Mouse (Mus musculus) cerebellum, postnatal 36 days (tissue): ENCODE measurements around the gene Vps35l.

Experiments
- DNase-seq, 2 experiments: peaks; one replicate each; pipeline ENCODE4 v3.0.0; 2021 to 2022; ENCODE audit warnings: mixed read lengths in 2 of 2

Vps35l gene

GRCm38 (mm10) chr7:118778561-118778960, 38.5 kb downstream of the Vps35l start:
- DNase-seq: peak; percentile 75 to 84

- no peak for DNase-seq
These were observed 43.4 kb downstream of the Vps35l start for GRCm38 (mm10) chr7:118783305-118784001.

- no peak for DNase-seq
These were observed 46.1 kb downstream of the Vps35l start for GRCm38 (mm10) chr7:118786091-118786490.

- no peak for DNase-seq
These were observed 47.3 kb downstream of the Vps35l start for GRCm38 (mm10) chr7:118787326-118787725.

- no peak for DNase-seq
These were observed 48.5 kb downstream of the Vps35l start for GRCm38 (mm10) chr7:118788481-118788880.

GRCm38 (mm10) chr7:118790292-118790691, 50.3 kb downstream of the Vps35l start:
- no peak for DNase-seq

- DNase-seq: no peak
These were observed 53.9 kb downstream of the Vps35l start for GRCm38 (mm10) chr7:118793899-118794298.

GRCm38 (mm10) chr7:118795779-118796178, 55.8 kb downstream of the Vps35l start:
- no peak for DNase-seq

DNA sequence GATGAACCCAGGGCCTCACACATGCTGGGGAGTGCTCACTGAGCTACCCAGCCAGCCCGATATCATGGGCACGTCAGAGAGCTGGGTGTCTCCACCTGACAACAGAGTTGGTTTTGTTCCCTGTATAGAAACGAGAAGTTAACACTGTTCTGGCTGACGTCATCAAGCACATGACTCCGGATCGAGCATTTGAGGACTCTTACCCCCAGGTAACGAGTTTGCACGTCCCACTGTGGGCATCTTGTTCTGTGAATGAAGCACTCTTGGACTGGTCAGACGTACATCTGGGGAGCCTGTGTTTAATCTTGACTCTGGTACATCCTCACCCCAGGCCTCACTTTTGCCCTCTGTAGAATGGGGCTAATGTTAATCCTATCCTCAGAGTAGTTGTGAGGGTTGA, 56.8 kb downstream of the Vps35l start:
- DNase-seq: no peak

DNA sequence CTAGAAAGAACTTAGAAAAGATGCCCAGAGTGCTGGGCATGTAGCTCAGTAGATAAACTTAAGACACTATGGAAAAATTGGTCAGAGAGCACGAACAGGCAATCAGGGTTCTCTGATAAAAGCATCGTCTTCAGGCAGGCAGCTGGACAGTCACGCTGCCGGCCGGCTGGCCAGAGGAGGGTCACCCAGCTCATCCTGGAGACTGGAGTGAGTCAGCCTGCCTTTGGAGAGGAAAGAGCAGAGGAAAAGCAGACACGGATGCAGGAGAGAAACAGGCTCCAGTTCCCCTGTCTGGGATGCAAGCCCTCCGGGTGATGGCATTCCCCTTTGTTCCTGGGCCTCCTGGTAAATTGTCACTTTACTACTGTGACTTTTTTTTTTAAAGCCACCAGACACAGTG, 57.6 kb downstream of the Vps35l start:
- DNase-seq: no peak

DNA sequence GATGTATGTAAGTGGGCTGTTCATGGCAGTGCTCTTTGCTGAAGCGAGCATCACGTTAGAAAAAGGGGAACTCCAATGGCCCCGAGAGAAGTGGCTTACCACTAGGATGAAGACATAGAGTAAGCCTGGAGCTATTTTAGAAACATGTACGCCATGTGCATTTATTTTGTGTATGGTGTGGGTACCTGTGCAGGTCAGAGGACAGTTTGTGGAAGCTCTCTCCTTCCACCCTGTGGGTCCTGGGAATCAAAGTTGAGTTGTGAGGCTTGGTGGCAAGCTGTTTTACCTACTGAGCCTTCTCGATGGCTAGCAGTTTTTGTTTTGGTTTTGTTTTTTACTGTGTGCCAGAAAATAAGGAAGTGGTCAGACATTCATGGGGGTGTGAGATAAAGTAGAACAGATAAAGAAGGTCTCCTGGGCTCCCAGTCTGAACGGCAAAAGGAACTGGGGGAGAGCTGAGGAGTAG, 58.1 kb downstream of the Vps35l start:
- DNase-seq: no peak

- DNase-seq: no peak
These were observed 60.2 kb downstream of the Vps35l start for GRCm38 (mm10) chr7:118800112-118800734.

DNA sequence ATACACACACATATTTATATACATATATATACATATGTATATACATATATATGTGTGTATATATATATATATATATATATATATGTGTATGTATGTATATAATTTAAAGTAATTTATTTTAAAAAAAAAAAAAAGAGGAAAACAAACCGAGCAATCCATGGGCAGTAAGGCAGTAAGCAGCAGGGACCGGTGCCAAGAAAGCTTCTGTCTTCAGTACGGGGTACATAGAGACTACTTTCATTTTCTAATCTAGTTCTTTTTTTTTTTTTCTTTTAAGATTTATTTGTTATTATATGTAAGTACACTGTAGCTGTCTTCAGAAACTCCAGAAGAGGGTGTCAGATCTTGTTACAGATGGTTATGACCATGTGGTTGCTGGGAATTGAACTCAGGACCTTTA, 61.8 kb downstream of the Vps35l start:
- no peak for DNase-seq

- no peak for DNase-seq
These were observed 63.4 kb downstream of the Vps35l start for GRCm38 (mm10) chr7:118803425-118803824.

- no peak for DNase-seq
These were observed 66.8 kb downstream of the Vps35l start for GRCm38 (mm10) chr7:118806631-118807411.

DNA sequence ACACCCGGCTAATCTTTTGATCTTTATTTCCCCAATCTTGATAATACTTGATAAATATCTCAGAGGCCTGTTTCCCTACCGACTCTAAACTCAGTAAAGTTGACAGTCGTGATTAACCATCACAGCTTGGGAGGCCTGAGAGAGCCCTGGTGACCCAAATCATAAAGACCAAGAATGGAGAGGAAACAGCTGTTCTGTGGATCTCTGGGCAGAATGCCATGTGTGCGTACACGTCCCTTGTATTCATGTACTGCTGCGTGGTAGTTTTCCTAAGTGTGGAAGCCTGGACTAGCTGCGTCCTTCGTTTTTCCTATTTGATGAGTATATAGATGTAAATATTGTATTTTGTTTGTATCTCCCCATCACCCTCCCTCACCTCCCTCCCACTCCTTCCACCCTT, 67.9 kb downstream of the Vps35l start:
- no peak for DNase-seq

DNA sequence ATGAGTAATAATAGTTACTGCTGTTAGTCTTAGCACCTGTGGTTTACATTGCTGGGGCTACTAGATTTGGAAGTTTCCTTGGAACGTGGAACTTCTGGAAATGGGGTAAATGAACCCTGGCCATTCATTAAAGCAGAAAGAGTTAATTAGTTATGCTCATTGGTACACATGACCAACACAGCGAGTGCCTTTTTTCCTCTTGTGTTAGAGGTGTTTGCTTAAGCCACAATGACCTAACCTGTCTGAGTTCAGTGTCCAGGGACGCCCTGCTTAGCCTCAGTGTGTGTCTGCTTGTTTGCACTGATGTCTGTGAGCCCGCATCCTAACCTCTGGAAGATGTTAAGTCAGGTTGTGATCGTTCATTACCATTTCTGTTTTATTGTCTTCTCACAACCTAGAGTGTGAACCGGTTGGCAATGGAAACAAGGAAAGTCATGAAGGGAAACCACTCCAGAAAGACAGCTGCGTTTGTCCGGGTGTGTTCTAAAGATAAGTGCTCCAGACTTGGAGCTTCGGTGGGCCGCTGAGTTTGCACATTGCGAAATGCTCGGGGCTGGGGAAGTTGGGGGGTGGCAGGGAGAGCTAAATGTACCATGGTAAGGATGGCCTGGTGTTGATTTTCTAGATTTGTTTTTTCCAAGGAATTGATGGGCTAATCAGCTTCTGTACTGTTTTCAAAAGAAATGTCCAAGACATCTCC, 71.5 kb downstream of the Vps35l start:
- DNase-seq: no peak

- no peak for DNase-seq
These were observed 73.6 kb downstream of the Vps35l start for GRCm38 (mm10) chr7:118813592-118813991.

DNA sequence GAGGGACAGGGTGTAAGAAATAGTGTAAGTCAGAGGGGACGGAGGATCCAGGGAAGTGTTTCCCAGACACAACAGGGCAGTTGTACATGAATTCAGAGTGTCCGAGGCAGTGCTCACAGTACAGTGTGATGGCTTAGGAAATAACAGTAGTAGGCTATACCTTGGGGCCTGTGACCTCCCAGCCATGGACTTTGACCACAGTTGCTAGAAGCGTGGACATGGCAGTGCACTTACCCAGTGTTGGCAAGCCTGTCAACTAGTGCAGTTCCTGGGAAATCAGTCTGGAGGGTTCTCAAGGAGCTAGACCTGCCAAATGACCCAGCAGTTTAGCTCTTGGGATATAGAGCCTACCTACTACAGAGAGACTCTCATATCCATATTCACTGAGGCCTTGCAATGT, 76.2 kb downstream of the Vps35l start:
- DNase-seq: no peak

DNA sequence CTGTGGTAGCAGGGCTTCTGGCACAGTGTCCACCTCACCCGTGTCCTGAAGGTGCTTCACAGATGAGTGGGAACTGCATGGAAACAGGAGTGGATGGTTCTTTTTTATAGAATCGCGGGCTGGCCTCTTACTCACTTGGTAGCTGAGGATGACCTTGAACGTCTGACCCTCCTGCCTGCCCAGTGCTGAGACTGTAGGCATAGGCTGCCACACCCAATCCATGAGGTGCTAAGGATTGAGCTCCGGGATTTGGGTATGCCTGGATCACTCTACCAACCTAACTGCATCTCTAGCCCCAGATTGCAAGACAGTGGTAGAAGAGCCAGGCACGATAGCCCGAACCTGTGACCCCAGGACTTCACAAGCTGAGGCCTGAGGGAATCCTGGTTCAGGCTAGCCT, 77.7 kb downstream of the Vps35l start:
- no peak for DNase-seq

DNA sequence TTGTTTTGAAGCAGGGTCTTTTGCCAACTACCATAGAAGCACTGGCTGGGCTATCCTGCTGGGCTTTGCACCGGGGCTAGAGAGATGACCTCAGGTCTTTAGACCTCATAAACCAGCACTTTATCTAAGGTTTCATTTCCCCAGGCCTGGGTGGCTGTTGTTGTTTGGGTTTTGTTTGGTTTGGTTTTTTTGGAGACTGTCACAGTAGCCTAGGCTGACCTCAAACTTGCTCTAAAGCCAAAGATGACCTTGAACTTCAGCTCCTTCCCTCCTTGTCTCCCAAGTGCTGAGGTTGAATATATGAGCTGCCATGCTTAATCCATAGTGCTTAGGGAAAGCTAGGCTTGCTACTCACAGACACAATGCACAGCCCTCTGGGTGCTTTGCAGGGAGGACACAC, 79.6 kb downstream of the Vps35l start:
- no peak for DNase-seq

GRCm38 (mm10) chr7:118821356-118821755, 81.3 kb downstream of the Vps35l start:
- no peak for DNase-seq

- DNase-seq: no peak
These were observed 82.0 kb downstream of the Vps35l start for GRCm38 (mm10) chr7:118821887-118822556.
